Mouse (Mus musculus) heart, embryonic 16.5 days (tissue): Measurements from ENCODE around the gene Tmem59l. TPM values are rescaled to one million over a fixed set of nuclear protein-coding genes. Genes with fewer than 3 reads are reported as not detected.
"Not testable (repeated sequence)": the region's sequence is repeated elsewhere in the genome, so short reads cannot be mapped to it uniquely, and the experiment has no call there.

Experiments used
- ATAC-seq: fragments of 200-750 bp; cut with Nextera tagmentation; replicated peaks from 2 replicates; pipeline ENCODE4 v1.8.0; 2017; ENCODE audit warnings: moderate number of reproducible peaks; ENCODE audit not compliant: insufficient read depth, low FRiP score; ENCODE audit errors: extremely low read depth
- H3K27ac ChIP-seq: fragments of 300-500 bp; sonication (generic); 2 replicates; pipeline ENCODE4 v1.5.1; 2014; ENCODE audit warnings: mild to moderate bottlenecking, low read length, control low read depth, moderate library complexity
- H3K27me3 ChIP-seq: fragments of 300-500 bp; sonication (generic); 2 replicates; pipeline ENCODE4 v1.6.1; 2014; ENCODE audit warnings: low read length, mixed read lengths; ENCODE audit not compliant: control insufficient read depth, insufficient read depth
- H3K36me3 ChIP-seq: fragments of 300-500 bp; sonication (generic); 2 replicates; pipeline ENCODE4 v1.6.1; 2014; ENCODE audit not compliant: control insufficient read depth, insufficient read depth
- H3K4me1 ChIP-seq: fragments of 300-500 bp; sonication (generic); 2 replicates; pipeline ENCODE4 v1.6.1; 2014; ENCODE audit warnings: low read length, mixed read lengths; ENCODE audit not compliant: control insufficient read depth, insufficient read depth
- H3K4me2 ChIP-seq: fragments of 300-500 bp; sonication (generic); 2 replicates; pipeline ENCODE4 v1.6.1; 2014; ENCODE audit warnings: low read depth, mild to moderate bottlenecking, control low read depth, low read length
- H3K4me3 ChIP-seq: fragments of 300-500 bp; sonication (generic); 2 replicates; pipeline ENCODE4 v1.5.1; 2014; ENCODE audit warnings: mild to moderate bottlenecking, control low read depth, low read length
- H3K9ac ChIP-seq: fragments of 300-500 bp; sonication (generic); 2 replicates; pipeline ENCODE4 v1.6.1; 2014; ENCODE audit warnings: low read length, control low read depth
- H3K9me3 ChIP-seq: fragments of 300-500 bp; sonication (generic); replicated peaks from 2 replicates; pipeline ENCODE4 v1.6.1; 2016; ENCODE audit warnings: low read length; ENCODE audit not compliant: control insufficient read depth
- WGBS: fragments of 180-500 bp; shearing (Covaris S2); extraction: QIAGEN DNeasy Blood & Tissue Kit; methylation state at CpG from one replicate; pipeline ENCODE4 v1.1.7; 2014; 5-methylcytosine and 5-hydroxymethylcytosine counted together
- polyA plus RNA-seq: library from polyadenylated mRNA; unstranded; fragments of >200 nt; fragmentation: Nextera tagmentation; extraction: Ambion mirVana; gene quantifications from 2 replicates; pipeline ENCODE4 v1.2.1, GENCODE M21; 2015

The Tmem59l gene
- polyA plus RNA-seq, 1 experiment from 2014 or later: 0.13 TPM

- Histone ChIP-seq H3K4me2 (peak overlapping the region; percentile 80), H3K9ac (peak overlapping the region; percentile 98), H3K36me3 (peaks cover 19% of the 10 kb centered on the region), H3K9me3 (no peaks in the 10 kb centered on the region), H3K27me3 (no peaks in the 10 kb centered on the region), H3K27ac (peak overlapping the region; percentile 81), H3K4me1 (peaks cover 26% of the 10 kb centered on the region), H3K4me3 (peak overlapping the region; percentile 82)
- 1% methylated on average over 8 of the region's 8 CpGs for WGBS
- ATAC-seq: no peak
Observed at GRCm38 (mm10) chr8:70527111-70527511, 40.0 kb upstream of the Tmem59l start.

GRCm38 (mm10) chr8:70522592-70523403 is 35.6 kb upstream of the Tmem59l start:
- Histone ChIP-seq H3K4me3 (peak overlapping the region; percentile 91), H3K27me3 (no peaks in the 10 kb centered on the region), H3K9ac (peak overlapping the region; percentile 94), H3K27ac (peak overlapping the region; percentile 90), H3K36me3 (peaks cover 7% of the 10 kb centered on the region), H3K9me3 (no peaks in the 10 kb centered on the region), H3K4me2 (peak overlapping the region; percentile 84), H3K4me1 (peaks cover 17% of the 10 kb centered on the region)
- WGBS: under 1% methylated on average over 51 of the region's 51 CpGs
- ATAC-seq: peak; percentile 73

GRCm38 (mm10) chr8:70519606-70520005 is 32.4 kb upstream of the Tmem59l start:
- no peak for ATAC-seq
- no peaks in the 10 kb centered on the region for H3K27me3 ChIP-seq
- H3K9me3 ChIP-seq: no peaks in the 10 kb centered on the region
- 54% methylated on average over 2 of the region's 2 CpGs for WGBS
- no peak overlapping the region for H3K9ac ChIP-seq
- no peak overlapping the region for H3K4me2 ChIP-seq
- peaks cover 12% of the 10 kb centered on the region for H3K36me3 ChIP-seq
- H3K4me3 ChIP-seq: no peak overlapping the region
- H3K27ac ChIP-seq: no peak overlapping the region
- H3K4me1 ChIP-seq: peaks cover 10% of the 10 kb centered on the region

- Histone ChIP-seq H3K9ac (no peak overlapping the region), H3K36me3 (peaks cover 16% of the 10 kb centered on the region), H3K4me1 (peaks cover 10% of the 10 kb centered on the region), H3K27ac (no peak overlapping the region), H3K9me3 (no peaks in the 10 kb centered on the region), H3K27me3 (no peaks in the 10 kb centered on the region), H3K4me3 (no peak overlapping the region), H3K4me2 (no peak overlapping the region)
- WGBS: 89% methylated on average over 6 of the region's 6 CpGs
- no peak for ATAC-seq
Observed at GRCm38 (mm10) chr8:70519043-70519442, 31.9 kb upstream of the Tmem59l start.

GRCm38 (mm10) chr8:70517940-70518643 is 30.9 kb upstream of the Tmem59l start:
- Histone ChIP-seq H3K4me1 (peaks cover 12% of the 10 kb centered on the region), H3K9me3 (no peaks in the 10 kb centered on the region), H3K36me3 (peaks cover 18% of the 10 kb centered on the region), H3K9ac (no peak overlapping the region), H3K27me3 (no peaks in the 10 kb centered on the region), H3K27ac (no peak overlapping the region), H3K4me3 (no peak overlapping the region), H3K4me2 (no peak overlapping the region)
- ATAC-seq: no peak
- 72% methylated on average over 10 of the region's 10 CpGs for WGBS

GRCm38 (mm10) chr8:70513441-70513840 is 26.3 kb upstream of the Tmem59l start:
- H3K4me2 ChIP-seq: no peak overlapping the region
- no peaks in the 10 kb centered on the region for H3K9me3 ChIP-seq
- H3K36me3 ChIP-seq: peaks cover 20% of the 10 kb centered on the region
- no peak overlapping the region for H3K4me3 ChIP-seq
- no peaks in the 10 kb centered on the region for H3K27me3 ChIP-seq
- no peak overlapping the region for H3K9ac ChIP-seq
- no peak overlapping the region for H3K27ac ChIP-seq
- ATAC-seq: no peak
- peaks cover 16% of the 10 kb centered on the region for H3K4me1 ChIP-seq
- WGBS: 25% methylated on average over 2 of the region's 2 CpGs

- ATAC-seq: no peak
- Histone ChIP-seq H3K4me2 (no peak overlapping the region), H3K4me1 (peaks cover 16% of the 10 kb centered on the region), H3K27ac (no peak overlapping the region), H3K9ac (no peak overlapping the region), H3K27me3 (no peaks in the 10 kb centered on the region), H3K36me3 (peaks cover 23% of the 10 kb centered on the region), H3K9me3 (no peaks in the 10 kb centered on the region), H3K4me3 (no peak overlapping the region)
- 90% methylated on average over 11 of the region's 11 CpGs for WGBS
Observed at GRCm38 (mm10) chr8:70512253-70512903, 25.2 kb upstream of the Tmem59l start.

- H3K36me3 ChIP-seq: peaks cover 23% of the 10 kb centered on the region
- no peak overlapping the region for H3K4me2 ChIP-seq
- no peaks in the 10 kb centered on the region for H3K9me3 ChIP-seq
- 90% methylated on average over 2 of the region's 2 CpGs for WGBS
- ATAC-seq: no peak
- no peak overlapping the region for H3K27ac ChIP-seq
- peaks cover 16% of the 10 kb centered on the region for H3K4me1 ChIP-seq
- no peaks in the 10 kb centered on the region for H3K27me3 ChIP-seq
- no peak overlapping the region for H3K4me3 ChIP-seq
- H3K9ac ChIP-seq: no peak overlapping the region
Observed at GRCm38 (mm10) chr8:70511770-70512169, 24.6 kb upstream of the Tmem59l start.

GRCm38 (mm10) chr8:70511174-70511573 is 24.0 kb upstream of the Tmem59l start:
- H3K27me3 ChIP-seq, H3K27ac ChIP-seq, H3K9ac ChIP-seq, ATAC-seq, H3K9me3 ChIP-seq: not testable (repeated sequence)
- H3K4me1 ChIP-seq: peaks cover 16% of the 10 kb centered on the region
- peaks cover 19% of the 10 kb centered on the region for H3K36me3 ChIP-seq
- H3K4me2 ChIP-seq: peak overlapping the region; percentile 59
- peak overlapping the region; percentile 95 for H3K4me3 ChIP-seq
- 74% methylated on average over 6 of the region's 6 CpGs for WGBS
